Mouse (Mus musculus) layer of hippocampus, adult 9-10 months (tissue): ENCODE measurements around the gene Tpmt.
A peak's percentile ranks its signal among the peaks of the same experiment; 100 is the strongest.

Source experiments
- DNase-seq: peaks from one replicate; pipeline ENCODE4 v3.0.0; 2022; ENCODE audit warnings: low spot score

Gene Tpmt

GRCm38 (mm10) chr13:47042024-47042633, 2.4 kb downstream of the Tpmt start:
- DNase-seq = no peak

GRCm38 (mm10) chr13:47040061-47040460, 4.5 kb downstream of the Tpmt start:
- no peak for DNase-seq

- DNase-seq = no peak
These were observed 6.6 kb downstream of the Tpmt start for GRCm38 (mm10) chr13:47037946-47038345.

DNA sequence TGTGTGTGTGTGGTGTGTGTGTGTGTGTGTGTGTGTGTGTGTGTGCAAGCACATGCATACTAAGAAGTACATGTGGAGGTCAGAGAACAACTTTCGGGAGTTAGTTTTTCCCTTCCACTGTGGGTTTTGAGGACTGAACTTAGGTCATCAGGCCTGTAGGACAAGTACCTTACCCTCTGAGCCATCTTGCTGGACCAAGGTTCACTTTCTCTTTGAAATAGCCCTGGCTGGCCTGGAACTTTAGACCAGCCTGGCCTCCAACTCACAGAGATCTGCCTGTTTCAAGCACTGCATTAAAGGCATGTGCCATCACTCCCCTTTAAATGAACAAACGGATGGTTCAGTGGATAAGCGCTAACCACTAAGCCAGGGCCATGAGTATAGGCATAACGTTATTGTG, 10.9 kb downstream of the Tpmt start:
- DNase-seq = no peak

DNA sequence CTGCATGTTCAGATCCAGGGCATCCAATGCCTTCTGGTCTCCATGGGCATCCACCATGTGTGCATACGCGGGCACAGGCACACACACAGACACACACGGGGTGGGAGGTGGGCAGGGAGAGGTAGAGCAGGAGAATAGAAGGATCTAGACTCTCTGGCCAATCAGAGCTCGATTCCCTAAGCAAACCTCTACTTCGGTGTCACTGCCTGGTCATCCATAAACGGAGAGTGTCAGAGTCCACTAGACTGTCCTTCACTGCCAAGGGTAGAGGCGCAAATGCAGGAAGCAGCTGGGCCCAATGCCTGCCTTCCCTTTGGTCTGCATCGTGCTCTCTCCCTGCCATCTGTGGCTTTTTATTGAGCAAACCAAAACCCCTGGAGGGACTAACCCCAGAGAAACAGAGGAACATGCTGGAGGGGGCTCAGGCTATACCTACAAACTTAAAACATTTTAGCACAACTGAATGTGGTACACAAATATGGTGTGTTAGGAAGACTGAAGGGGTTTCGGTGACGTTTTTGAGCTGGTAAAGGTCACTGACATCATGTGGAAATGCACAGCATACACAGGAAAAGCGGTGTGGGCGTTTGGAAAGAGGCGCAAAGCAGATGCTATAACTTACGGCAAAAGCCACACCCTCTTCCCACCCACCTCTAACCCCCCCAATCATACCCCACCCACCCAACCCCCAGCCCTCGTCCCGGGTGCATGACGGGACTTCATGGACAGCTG, 14.0 kb downstream of the Tpmt start:
- no peak for DNase-seq

- DNase-seq = no peak
These were observed 23.7 kb downstream of the Tpmt start for GRCm38 (mm10) chr13:47020798-47021197.

- no peak for DNase-seq
These were observed 24.8 kb downstream of the Tpmt start for GRCm38 (mm10) chr13:47019774-47020173.

DNA sequence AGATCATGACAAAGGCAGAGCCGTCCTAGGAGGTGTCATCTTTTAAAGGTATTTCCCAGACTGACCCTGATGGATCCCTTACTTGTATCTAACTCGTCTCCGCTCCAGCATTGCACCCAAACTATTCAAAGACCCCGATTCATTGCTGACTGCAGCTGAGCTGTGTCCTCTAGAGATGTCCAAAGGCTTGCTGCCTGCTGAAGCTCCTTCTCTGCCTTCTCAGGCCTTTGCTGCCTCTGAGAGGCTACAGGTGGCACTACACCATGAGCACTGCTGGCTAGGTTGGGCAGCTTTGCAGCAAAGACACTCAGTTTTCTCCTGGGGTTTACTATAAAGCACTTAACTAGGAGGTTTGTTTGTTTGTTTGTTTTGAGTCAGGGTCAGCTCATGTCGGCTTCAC, 27.3 kb downstream of the Tpmt start:
- DNase-seq = peak; percentile 29

- DNase-seq = no peak
These were observed 29.4 kb downstream of the Tpmt start for GRCm38 (mm10) chr13:47015195-47015501.

DNA sequence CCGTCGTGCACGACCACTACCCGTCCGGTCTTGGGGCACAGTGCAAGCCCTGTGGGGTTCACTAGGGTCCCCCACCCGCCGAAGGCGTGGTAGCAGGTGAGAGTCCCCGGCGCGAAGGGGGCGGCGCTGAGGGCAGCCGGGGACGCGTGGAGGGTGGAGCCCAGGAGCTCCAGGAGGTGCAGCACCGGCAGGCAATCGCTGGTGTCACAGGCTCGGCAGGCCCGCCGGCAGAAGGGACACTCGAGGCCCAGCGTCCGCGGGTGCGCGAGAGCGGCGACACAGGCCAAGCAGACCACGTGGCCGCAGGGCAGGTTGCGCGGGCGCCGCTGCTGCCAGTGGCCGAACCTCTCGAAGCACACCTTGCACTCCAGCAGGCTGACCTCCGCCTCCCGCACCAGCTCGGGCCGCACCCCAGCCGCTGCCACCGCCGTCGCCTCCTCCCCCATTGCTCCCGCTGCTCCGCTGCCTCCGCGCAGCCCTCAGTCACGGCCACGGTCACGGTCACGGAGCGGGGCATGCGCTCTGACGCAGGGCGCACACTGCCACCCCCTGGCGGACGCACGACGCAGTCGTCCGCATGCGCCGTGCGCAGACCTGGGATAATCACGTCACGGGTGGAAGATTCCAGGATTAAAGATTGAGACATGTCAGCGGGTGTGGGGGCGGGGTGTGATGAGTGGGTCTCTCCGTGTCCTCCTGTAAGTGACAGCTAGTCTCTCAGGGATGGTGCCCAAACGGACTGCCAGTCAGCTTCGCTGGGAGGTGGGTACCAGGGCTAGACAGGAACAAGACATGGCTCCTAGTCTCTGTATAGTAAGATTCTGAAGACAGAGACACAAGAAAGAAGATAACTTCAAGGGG, 30.0 kb downstream of the Tpmt start, which contains the start of gene Nhlrc1:
Gene Nhlrc1, minus strand, starts transcription at position 517 of the 861 bp plus-strand sequence.
- DNase-seq = peak; percentile 63

DNA sequence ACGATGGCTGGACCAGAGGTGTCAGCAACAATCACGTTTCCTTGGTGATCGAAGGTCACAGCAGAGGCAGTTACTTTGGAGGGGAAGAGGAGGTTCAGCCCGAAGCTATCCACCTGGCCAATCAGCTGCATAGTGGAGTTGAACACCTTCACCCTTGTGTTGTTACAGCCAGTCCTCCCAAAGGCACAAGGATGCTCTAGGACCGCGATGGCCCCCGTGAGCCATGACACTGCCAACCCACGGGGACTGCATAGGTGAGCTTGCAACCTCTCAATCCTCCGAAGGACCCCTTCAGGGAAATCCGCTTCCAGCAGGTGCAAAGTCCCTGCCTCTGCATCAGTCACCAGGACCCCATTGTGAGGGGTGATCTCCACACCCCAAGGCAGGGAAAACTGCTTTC, 30.8 kb downstream of the Tpmt start:
- no peak for DNase-seq

DNA sequence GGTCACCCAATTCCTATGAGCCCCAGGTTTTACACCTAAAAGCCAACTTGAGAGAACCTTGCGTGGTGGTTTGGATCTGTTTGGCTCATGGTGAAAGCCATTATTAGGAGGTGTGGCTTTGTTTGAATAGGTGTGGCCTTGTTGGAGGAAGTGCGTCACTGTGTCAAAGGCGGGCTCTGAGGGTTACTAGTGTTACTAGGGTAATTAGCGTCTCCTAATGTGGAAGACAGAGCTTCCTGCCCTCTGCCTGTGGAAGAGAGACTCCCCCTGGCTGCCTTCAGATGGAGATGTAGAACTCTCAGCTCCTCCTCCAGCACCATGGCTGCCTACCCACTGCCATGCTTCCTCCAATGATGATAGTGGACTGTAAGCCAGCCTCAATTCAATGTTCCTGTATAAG, 42.9 kb downstream of the Tpmt start:
- no peak for DNase-seq

- DNase-seq = no peak
These were observed 45.0 kb downstream of the Tpmt start for GRCm38 (mm10) chr13:46999498-46999897.

- DNase-seq = no peak
These were observed 47.2 kb downstream of the Tpmt start for GRCm38 (mm10) chr13:46997355-46997754.

- DNase-seq = no peak
These were observed 51.3 kb downstream of the Tpmt start for GRCm38 (mm10) chr13:46993274-46993551.

DNA sequence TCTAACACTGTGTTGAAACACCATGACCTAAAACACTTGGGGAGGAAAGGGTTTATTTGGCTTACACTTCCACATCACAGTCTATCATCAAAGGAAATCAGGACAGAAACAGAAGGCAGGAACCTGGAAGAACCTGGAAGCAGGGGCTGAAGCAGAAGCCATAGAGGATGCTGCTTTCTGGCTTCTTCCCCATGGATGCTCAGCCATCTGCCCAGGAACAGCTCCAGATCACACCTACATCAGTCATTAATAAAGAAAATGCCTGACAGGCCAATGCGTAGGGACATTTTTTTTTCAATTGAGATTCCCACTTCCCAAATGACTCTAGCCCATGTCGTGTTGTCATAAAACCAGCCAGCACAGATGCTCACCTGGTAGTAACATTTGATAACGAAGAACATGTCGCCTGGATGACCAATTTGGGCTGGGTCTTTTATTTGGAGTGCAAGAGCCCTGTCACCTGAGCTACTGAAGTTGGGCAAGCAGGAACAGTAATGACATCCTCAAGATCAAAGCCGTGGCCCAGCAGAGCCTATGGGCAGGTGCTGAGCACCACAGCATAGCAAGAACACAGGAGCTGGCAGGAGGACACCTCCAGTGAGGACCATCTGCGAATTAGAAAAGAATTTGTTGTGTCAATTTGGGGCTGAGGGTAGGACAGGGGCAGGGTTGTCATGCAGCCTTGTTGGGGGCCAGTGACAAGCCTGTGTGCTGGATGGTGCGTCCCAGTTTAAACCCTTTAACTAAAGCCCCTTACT, 51.8 kb downstream of the Tpmt start:
- no peak for DNase-seq

DNA sequence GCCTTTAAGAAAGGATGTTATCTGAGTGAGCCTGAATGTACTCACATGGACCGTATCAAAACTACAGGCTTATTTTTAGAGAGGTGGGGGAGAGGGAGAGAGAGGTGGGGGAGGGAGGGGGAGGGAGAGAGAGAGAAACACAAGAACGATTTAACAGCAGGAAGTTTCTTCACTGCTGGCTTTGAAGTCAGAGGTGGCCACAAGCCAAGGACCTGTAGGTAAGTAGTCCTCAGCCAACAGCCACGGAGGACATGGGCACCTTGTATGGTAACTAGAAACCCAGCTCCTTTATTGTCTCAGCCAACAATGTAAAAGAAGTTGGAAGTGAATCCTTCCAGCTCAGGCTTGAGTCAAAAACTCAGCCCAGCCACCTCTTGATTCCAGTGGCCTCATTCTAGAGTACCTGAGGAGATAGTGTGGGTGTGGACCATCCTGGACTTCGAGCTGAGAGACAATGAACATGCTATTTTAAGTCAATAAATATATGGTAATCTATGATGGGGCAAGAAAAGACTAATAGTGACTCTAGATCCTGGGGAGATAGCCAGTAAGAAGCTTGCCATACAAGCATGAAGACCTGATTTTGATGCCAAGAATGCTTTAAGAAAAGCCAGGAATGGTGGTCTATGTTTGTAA, 54.0 kb downstream of the Tpmt start:
- no peak for DNase-seq

DNA sequence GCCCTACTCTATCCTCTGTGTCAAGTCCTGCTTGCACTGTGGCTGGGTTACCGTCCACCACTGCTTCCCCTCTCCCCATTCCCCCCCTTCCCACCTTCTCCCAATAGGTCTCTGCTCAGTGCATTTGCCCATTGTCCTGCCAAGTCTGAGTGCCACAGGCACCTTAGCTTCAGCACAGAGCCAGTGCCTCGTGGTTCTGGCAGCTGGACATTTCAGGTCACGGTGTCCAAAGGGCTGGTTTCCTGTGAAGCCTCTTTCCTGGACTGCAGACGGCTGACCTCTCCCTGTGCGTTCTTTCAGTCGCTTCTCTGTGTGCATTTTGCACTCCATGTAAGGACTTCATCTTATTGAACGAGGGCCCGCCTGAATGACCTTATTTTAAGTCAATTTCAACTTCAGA, 56.6 kb downstream of the Tpmt start:
- no peak for DNase-seq

DNA sequence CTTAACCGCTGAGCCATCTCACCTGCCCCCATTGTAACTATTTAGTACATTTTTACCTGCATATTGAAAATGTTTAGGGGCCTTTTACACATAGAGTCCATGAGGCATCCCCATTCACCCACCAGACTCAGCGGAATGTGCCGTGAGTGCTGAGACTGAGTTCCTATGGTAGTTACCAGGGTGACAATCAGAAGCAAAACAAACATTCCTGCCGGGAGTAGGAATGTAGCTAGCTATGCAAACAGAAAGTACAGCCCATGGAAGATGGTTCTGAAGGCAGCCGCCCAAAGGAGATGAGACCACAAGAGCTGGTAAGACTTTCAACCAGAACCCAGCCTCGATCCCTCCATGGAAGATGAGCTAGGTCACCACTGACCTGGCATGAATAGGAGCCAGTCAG, 58.3 kb downstream of the Tpmt start:
- DNase-seq = no peak

- no peak for DNase-seq
These were observed 60.7 kb downstream of the Tpmt start for GRCm38 (mm10) chr13:46983878-46984277.

- DNase-seq = no peak
These were observed 64.6 kb downstream of the Tpmt start for GRCm38 (mm10) chr13:46979836-46980490.

GRCm38 (mm10) chr13:46976532-46976931, 68.0 kb downstream of the Tpmt start:
- DNase-seq = no peak
